Mouse (Mus musculus) telencephalon, adult 2 months (tissue): ENCODE measurements at regions not wholly inside any gene's neighbourhood (a gene's known extent, or its start where the extent isn't known, plus 50 kb on each side); places are given as distances from the start of the nearest gene placed in this dataset.

Experiments
- DNase-seq: peaks from one replicate; pipeline ENCODE4 v3.0.0-alpha.2; 2011; ENCODE audit warnings: low read depth, low spot score

GRCm38 (mm10) chr9:93098008-93098581, 556.1 kb downstream of the Plod2 start:
- DNase-seq: no peak

GRCm38 (mm10) chr9:93130561-93130960, 588.5 kb downstream of the Plod2 start:
- DNase-seq: no peak

- DNase-seq: no peak
Measured at GRCm38 (mm10) chr9:93131620-93132200, 589.7 kb downstream of the Plod2 start.

GRCm38 (mm10) chr9:93136349-93136748, 594.3 kb downstream of the Plod2 start:
- no peak for DNase-seq

- peak; percentile 56 for DNase-seq
Measured at GRCm38 (mm10) chr9:93170071-93170470, 628.0 kb downstream of the Plod2 start.

GRCm38 (mm10) chr9:93186638-93187037, 644.6 kb downstream of the Plod2 start:
- no peak for DNase-seq

- DNase-seq: no peak
Measured at GRCm38 (mm10) chr9:93232562-93232961, 690.5 kb downstream of the Plod2 start.

- no peak for DNase-seq
Measured at GRCm38 (mm10) chr9:93252146-93252545, 710.1 kb downstream of the Plod2 start.

GRCm38 (mm10) chr9:93297332-93297731, 755.3 kb downstream of the Plod2 start:
- DNase-seq: peak; percentile 16

GRCm38 (mm10) chr9:93306753-93307152, 764.7 kb downstream of the Plod2 start:
- no peak for DNase-seq

- DNase-seq: no peak
Measured at GRCm38 (mm10) chr9:93328997-93329682, 787.1 kb downstream of the Plod2 start.
